Mouse (Mus musculus) macrophage (primary cell): ENCODE measurements around the gene Bhlha15. TPM values are rescaled to one million over a fixed set of nuclear protein-coding genes. Genes with fewer than 3 reads are reported as not detected.

Source experiments
- H3K27ac ChIP-seq: fragments of 350-480 bp; formaldehyde crosslinking; 2 replicates; pipeline ENCODE4 v1.9.0; 2021
- H3K36me3 ChIP-seq: fragments of 350-480 bp; formaldehyde crosslinking; 2 replicates; pipeline ENCODE4 v1.9.0; 2021; ENCODE audit errors: inconsistent target
- H3K4me3 ChIP-seq: fragments of 350-480 bp; formaldehyde crosslinking; 2 replicates; pipeline ENCODE4 v1.9.0; 2021; ENCODE audit errors: inconsistent target
- H3K79me2 ChIP-seq: fragments of 350-480 bp; formaldehyde crosslinking; 2 replicates; pipeline ENCODE4 v1.9.0; 2021; ENCODE audit errors: inconsistent target
- WGBS: methylation state at CpG from one replicate; pipeline ENCODE4 v1.1.7; 2026; ENCODE audit warnings: inconsistent platforms; ENCODE audit not compliant: missing documents; 5-methylcytosine and 5-hydroxymethylcytosine counted together
- polyA plus RNA-seq: library from polyadenylated mRNA; stranded (reverse); fragments of 250-400 nt; gene quantifications from 3 replicates; pipeline ENCODE4 v1.2.4, GENCODE M21; 2018; ENCODE audit warnings: inconsistent platforms

Gene Bhlha15
- polyA plus RNA-seq, 1 experiment from 2014 or later = not detected

- Histone ChIP-seq H3K27ac (no peak overlapping the region), H3K36me3 (no peaks in the 10 kb centered on the region), H3K79me2 (no peaks in the 10 kb centered on the region), H3K4me3 (no peak overlapping the region)
- 20% methylated on average over 7 of the region's 7 CpGs for WGBS
Observed at GRCm38 (mm10) chr5:144181249-144181648, 8.8 kb upstream of the Bhlha15 start.

- no peaks in the 10 kb centered on the region for H3K36me3 ChIP-seq
Observed at GRCm38 (mm10) chr5:144182542-144183247, 7.4 kb upstream of the Bhlha15 start.

GRCm38 (mm10) chr5:144183248-144183559, 6.9 kb upstream of the Bhlha15 start:
- WGBS = 90% methylated on average over 8 of the region's 8 CpGs
- H3K79me2 ChIP-seq = no peaks in the 10 kb centered on the region
- no peak overlapping the region for H3K27ac ChIP-seq
- no peak overlapping the region for H3K4me3 ChIP-seq
- H3K36me3 ChIP-seq = no peaks in the 10 kb centered on the region

More at GRCm38 (mm10) chr5:144182542-144183247, 7.4 kb upstream of the Bhlha15 start:
- H3K79me2 ChIP-seq = no peaks in the 10 kb centered on the region
- H3K4me3 ChIP-seq = no peak overlapping the region
- no peak overlapping the region for H3K27ac ChIP-seq
- WGBS = 75% methylated on average over 20 of the region's 20 CpGs

- H3K4me3 ChIP-seq = no peak overlapping the region
- H3K36me3 ChIP-seq = no peaks in the 10 kb centered on the region
- H3K27ac ChIP-seq = no peak overlapping the region
- H3K79me2 ChIP-seq = no peaks in the 10 kb centered on the region
- WGBS = 77% methylated on average over 7 of the region's 7 CpGs
Observed at GRCm38 (mm10) chr5:144183647-144184335, 6.3 kb upstream of the Bhlha15 start.

- Histone ChIP-seq H3K79me2 (no peaks in the 10 kb centered on the region), H3K4me3 (no peak overlapping the region), H3K27ac (no peak overlapping the region), H3K36me3 (no peaks in the 10 kb centered on the region)
- WGBS = 82% methylated on average over 21 of the region's 21 CpGs
Observed at GRCm38 (mm10) chr5:144184350-144185045, 5.6 kb upstream of the Bhlha15 start.

GRCm38 (mm10) chr5:144188422-144188821, 1.7 kb upstream of the Bhlha15 start:
- 98% methylated on average over 6 of the region's 6 CpGs for WGBS
- Histone ChIP-seq H3K36me3 (no peaks in the 10 kb centered on the region), H3K4me3 (no peak overlapping the region), H3K27ac (no peak overlapping the region), H3K79me2 (no peaks in the 10 kb centered on the region)

- WGBS = 94% methylated on average over 7 of the region's 7 CpGs
- no peak overlapping the region for H3K27ac ChIP-seq
- H3K36me3 ChIP-seq = peaks cover 1% of the 10 kb centered on the region; the same call in 1 of the 2 replicates
- H3K79me2 ChIP-seq = no peaks in the 10 kb centered on the region
- H3K4me3 ChIP-seq = no peak overlapping the region
Observed at GRCm38 (mm10) chr5:144189327-144189726, 759 bp upstream of the Bhlha15 start.

GRCm38 (mm10) chr5:144191026-144191425, 940 bp downstream of the Bhlha15 start:
- H3K27ac ChIP-seq = no peak overlapping the region
- WGBS = 93% methylated on average over 15 of the region's 23 CpGs
- H3K36me3 ChIP-seq = peaks cover 18% of the 10 kb centered on the region; the same call in 1 of the 2 replicates
- H3K4me3 ChIP-seq = no peak overlapping the region
- H3K79me2 ChIP-seq = no peaks in the 10 kb centered on the region

- 66% methylated on average over 6 of the region's 6 CpGs for WGBS
- Histone ChIP-seq H3K36me3 (peaks cover 35% of the 10 kb centered on the region), H3K27ac (no peak overlapping the region), H3K79me2 (no peaks in the 10 kb centered on the region), H3K4me3 (no peak overlapping the region)
Observed at GRCm38 (mm10) chr5:144192673-144193072, 2.6 kb downstream of the Bhlha15 start.

- WGBS = 99% methylated on average over 7 of the region's 7 CpGs
- Histone ChIP-seq H3K36me3 (peaks cover 52% of the 10 kb centered on the region), H3K4me3 (no peak overlapping the region), H3K27ac (no peak overlapping the region), H3K79me2 (no peaks in the 10 kb centered on the region)
Observed at GRCm38 (mm10) chr5:144194416-144194815, 4.3 kb downstream of the Bhlha15 start.

- Histone ChIP-seq H3K79me2 (no peaks in the 10 kb centered on the region), H3K4me3 (no peak overlapping the region), H3K36me3 (peaks cover 64% of the 10 kb centered on the region), H3K27ac (no peak overlapping the region)
- 96% methylated on average over 8 of the region's 8 CpGs for WGBS
Observed at GRCm38 (mm10) chr5:144195567-144195966, 5.5 kb downstream of the Bhlha15 start.

- Histone ChIP-seq H3K79me2 (no peaks in the 10 kb centered on the region; the same call in 1 of the 2 replicates), H3K4me3 (no peak overlapping the region), H3K36me3 (peaks cover 100% of the 10 kb centered on the region), H3K27ac (no peak overlapping the region)
- 96% methylated on average over 6 of the region's 11 CpGs for WGBS
Observed at GRCm38 (mm10) chr5:144200616-144201015, 10.5 kb downstream of the Bhlha15 start.

GRCm38 (mm10) chr5:144202430-144202829, 12.3 kb downstream of the Bhlha15 start:
- peaks cover 4% of the 10 kb centered on the region; the same call in 1 of the 2 replicates for H3K79me2 ChIP-seq
- peaks cover 100% of the 10 kb centered on the region for H3K36me3 ChIP-seq
- no peak overlapping the region for H3K27ac ChIP-seq
- H3K4me3 ChIP-seq = no peak overlapping the region
- WGBS = 100% methylated on average over 6 of the region's 6 CpGs

- WGBS = 91% methylated on average over 10 of the region's 10 CpGs
- H3K27ac ChIP-seq = no peak overlapping the region
Observed at GRCm38 (mm10) chr5:144203398-144203959, 13.4 kb downstream of the Bhlha15 start.

More at GRCm38 (mm10) chr5:144203398-144203959, 13.4 kb downstream of the Bhlha15 start:
- no peak overlapping the region for H3K4me3 ChIP-seq
- peaks cover 100% of the 10 kb centered on the region for H3K36me3 ChIP-seq
- peaks cover 14% of the 10 kb centered on the region; the same call in 1 of the 2 replicates for H3K79me2 ChIP-seq
